Mouse (Mus musculus): ENCODE results near the gene Abhd16b.
"Not testable (repeated sequence)": the region's sequence is repeated elsewhere in the genome, so short reads cannot be mapped to it uniquely, and the experiment has no call there.

Abhd16b gene

DNA sequence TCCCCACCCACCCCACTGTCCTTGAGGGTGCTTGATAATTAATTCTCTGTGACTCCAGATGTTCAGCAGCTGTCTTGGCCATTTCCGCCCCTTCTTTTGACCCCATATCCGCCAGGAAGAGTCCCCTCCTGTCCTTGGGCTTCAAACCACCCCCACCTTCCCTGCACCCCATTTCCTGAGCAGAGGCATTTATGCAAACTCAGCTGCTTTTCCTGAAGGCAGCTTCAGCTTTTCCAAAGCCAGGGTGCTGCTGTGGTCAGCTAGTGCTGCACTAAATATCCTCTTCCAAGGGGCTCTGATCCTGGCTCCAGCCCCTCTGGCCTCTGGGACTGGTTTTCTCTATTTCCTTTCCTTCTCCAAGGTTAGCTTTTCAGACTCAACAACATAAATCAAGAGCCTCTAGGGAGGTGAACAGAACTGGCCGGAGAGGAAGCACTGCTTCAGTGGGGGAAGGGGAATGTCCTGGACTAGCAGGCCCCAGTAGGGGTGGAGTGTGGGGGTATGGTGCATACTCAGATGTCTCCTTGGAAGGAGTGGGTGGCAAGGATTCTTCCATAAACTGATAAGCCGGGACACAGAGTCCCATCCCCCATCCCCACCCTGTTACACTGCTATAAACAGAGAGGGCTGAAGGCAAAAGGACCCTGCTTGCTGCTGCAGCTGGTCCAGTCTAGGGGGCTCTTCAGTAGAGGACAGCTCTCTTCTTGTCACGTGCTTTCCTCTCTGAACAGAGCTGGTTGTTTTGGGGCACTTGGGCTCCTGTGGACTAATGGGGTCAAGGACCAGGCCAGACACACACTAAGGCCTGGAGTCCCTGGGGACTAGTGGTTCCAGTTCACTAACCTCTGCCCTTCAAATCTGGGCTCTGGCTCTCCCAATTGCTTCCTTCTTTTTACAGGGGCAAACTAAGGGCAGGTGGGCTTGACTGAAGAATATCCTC is 5.4 kb upstream of the Abhd16b start:
- DNase-seq (ENCODE audit: low read depth, low spot score) = peak; percentile 59

DNA sequence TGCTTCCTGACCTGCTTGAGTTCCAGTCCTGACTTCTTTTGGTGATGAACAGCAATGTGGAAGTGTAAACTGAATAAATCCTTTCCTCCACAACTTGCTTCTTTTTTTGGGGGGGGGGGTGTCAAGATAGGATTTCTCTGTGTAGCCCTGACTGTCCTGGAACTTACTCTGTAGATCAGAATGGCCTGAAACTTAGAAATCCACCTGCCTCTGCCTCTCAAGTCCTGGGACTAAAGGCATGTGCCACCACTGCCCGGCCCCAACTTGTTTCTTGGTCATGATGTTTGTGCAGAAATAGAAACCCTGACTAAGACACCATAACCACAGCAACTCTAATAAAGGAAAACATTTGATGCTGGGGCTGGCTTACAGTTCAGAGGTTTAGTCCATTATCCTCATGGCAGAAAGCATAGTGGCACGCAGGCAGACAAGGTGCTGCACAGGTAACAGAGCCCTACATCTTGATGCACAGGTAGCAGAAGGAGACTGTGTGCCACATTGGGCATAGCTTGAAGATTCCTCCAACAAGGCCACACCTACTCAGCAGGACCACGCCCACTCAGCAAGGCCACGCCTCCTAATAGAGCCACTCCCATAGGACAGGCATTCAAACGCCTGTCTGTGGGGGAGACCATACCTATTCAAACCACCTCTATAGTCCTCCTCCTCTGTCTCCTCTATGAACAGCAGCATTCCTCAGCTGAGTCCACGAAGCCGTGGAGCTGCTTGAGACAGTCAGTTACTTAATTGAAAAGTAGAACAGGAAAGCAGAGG is 1.4 kb upstream of the Abhd16b start:
- DNase-seq (ENCODE audit: low read depth, low spot score) = no peak

DNA sequence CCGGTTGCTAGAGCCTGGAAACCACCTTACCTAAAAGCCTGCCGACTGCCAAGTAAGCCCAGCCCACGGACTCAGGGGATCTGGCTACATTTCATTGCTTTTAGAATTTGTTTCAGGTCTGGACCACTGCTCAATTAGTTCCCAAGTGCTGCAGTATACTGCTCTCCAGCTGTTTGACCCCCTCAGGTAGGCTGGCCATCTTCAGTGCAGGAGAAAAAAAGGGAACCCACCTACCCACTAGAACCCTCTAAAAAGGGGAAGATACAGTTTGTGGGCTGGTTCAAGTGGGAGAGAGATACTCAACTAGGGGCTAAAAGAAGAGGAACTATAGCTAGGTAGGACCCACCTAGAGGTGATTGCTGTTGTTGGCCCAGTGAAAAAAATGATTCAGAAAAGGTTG is 800 bp upstream of the Abhd16b start:
- no peak for DNase-seq (ENCODE audit: low read depth, low spot score)

GRCm38 (mm10) chr2:181494266-181494945 is 1.4 kb downstream of the Abhd16b start:
- no peak for DNase-seq (ENCODE audit: low read depth, low spot score)

DNA sequence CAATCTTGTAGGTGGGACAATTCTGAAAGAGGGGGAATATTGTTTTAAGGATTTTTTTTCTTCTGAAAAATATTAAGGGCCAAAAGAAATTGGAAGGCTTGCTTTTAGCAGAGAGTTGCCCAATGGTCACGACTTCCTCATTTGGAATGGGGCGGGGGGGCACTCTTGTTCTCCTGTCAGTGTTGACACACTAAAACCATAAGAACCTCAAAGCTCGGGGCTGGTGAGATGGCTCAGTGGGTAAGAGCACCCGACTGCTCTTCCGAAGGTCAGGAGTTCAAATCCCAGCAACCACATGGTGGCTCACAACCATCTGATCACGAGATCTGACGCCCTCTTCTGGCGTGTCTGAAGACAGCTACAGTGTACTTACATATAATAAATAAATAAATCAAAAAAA is 2.8 kb downstream of the Abhd16b start:
- not testable (repeated sequence) for DNase-seq (ENCODE audit: low read depth, low spot score)

DNA sequence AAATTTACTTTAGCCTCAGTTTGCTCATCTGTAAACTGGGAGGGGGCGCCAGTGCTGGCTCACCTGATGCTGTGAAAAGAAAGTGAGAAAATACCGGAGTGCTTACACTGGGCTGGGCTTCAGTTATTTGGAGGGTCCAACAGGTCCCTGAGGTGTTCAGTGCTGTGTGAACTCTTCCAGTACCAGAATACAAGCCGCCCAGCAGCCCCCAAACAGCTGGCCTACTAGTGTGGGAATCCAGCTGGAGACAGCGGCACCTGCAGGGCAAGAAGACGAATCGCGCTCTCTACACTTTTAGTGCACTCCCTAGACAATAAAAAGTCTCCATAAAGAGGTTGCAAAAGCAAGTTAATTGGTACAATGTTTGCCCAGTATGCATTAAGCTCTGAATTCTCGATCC is 3.3 kb downstream of the Abhd16b start:
- no peak for DNase-seq (ENCODE audit: low read depth, low spot score)

- peak; percentile 95 for DNase-seq (ENCODE audit: low read depth, low spot score)
Observed at GRCm38 (mm10) chr2:181496831-181497547, 4.0 kb downstream of the Abhd16b start, which contains the start of gene Tpd52l2. Gene Tpd52l2 (plus strand): TSS chr2:181497142.

DNA sequence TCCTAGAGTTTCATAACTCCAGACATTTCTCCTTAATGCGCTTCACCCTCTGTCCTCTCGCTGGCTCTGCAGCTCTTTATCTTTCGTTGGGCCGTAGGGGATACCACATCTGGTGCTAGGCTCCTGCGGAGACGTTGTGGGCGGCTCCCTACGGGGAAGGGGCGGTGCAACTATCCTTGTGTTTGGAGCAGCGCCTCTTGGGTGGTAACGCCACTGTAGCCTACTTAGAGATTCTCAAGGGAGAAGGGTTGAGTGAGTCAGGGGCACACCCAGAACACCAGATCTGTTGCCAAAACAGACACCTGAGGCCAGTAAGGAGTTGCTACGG is 4.5 kb downstream of the Abhd16b start:
- no peak for DNase-seq (ENCODE audit: low read depth, low spot score)

DNA sequence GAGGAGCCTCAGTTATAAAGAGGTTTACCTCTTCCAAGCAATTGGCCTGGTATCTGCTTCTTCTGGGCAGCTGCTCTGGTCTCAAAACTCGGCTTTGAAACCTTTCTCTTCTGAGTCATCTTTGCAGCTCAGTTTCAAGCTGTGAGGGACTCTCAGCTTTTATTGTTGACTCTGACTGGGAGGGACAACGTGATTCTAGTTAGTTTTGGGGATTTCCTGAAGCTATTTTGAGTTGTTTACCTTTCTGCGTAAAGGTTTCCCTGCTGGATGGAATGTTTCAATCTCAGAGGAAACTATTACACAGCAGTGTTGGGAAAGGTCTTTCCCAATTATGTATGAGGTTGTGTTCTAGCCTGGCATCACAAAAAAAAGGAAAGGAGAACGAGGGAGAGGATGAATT is 5.6 kb downstream of the Abhd16b start:
- no peak for DNase-seq (ENCODE audit: low read depth, low spot score)

GRCm38 (mm10) chr2:181509191-181509590 is 16.2 kb downstream of the Abhd16b start:
- no peak for DNase-seq (ENCODE audit: low read depth, low spot score)

GRCm38 (mm10) chr2:181511231-181511630 is 18.2 kb downstream of the Abhd16b start:
- DNase-seq (ENCODE audit: low read depth, low spot score) = no peak

- no peak for DNase-seq (ENCODE audit: low read depth, low spot score)
Observed at GRCm38 (mm10) chr2:181519201-181519600, 26.2 kb downstream of the Abhd16b start.

- peak; percentile 92 for DNase-seq (ENCODE audit: low read depth, low spot score)
Observed at GRCm38 (mm10) chr2:181520118-181520935, 27.3 kb downstream of the Abhd16b start, which contains the start of gene Dnajc5. Gene Dnajc5 (plus strand): TSS chr2:181520485.

GRCm38 (mm10) chr2:181520936-181521227 is 27.9 kb downstream of the Abhd16b start:
- DNase-seq (ENCODE audit: low read depth, low spot score) = no peak

DNA sequence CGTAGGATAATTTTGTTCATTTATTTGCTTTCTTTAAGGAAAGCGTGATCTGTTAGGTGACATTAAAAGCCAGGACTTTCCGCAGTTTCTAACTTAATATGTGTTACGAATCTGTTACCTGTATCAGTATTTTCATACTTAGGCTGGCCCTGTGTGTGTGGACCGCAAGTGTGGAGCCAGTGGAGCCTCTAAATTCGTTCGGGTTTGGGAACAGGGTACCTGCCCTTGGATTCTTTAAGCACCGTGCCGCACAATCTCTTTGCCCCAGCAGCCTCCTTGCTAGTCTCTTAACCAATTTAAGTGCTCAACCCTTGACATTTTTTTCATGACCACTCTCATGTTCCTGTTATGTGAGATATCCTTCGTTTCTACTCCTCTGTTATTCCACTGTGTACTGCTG is 28.5 kb downstream of the Abhd16b start:
- no peak for DNase-seq (ENCODE audit: low read depth, low spot score)

GRCm38 (mm10) chr2:181522811-181523210 is 29.8 kb downstream of the Abhd16b start:
- no peak for DNase-seq (ENCODE audit: low read depth, low spot score)

- DNase-seq (ENCODE audit: low read depth, low spot score) = no peak
Observed at GRCm38 (mm10) chr2:181525526-181525925, 32.5 kb downstream of the Abhd16b start.

DNA sequence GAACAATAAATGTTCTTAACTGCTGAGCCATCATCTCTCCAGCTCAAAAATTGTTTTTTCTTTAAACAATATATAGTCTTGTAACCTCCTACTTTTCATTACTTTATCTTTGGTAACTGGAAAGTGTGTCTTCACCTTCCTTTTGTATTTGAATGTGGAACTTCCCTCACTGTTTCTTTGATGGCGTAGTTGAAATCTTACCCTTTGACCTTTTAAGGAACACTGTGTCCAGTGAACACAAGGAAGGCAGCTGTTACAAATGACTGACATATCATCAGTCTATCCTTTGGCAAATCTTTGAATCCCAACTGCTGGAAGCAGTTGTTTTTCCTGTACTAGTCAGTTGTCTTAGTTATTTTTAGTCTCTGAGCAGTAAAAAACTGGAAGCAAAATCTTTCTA is 36.1 kb downstream of the Abhd16b start:
- DNase-seq (ENCODE audit: low read depth, low spot score) = no peak

DNA sequence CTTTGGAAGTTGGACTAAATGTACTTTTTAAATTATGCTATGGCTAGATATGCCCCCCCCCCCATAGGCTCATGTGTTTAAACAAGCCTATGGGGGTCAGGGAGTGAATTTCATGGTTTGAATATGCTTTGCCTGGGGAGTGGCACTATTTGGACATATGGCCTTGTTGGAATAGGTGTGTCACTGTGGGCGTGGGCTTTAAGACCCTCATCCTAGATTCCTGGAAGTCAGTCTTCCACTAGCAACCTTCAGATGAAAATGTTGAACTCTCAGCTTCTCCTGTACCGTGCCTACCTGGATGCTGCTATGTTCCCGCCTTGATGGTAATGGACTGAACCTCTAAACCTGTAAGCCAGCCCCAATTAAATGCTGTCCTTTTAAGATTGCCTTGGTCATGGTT is 39.6 kb downstream of the Abhd16b start:
- DNase-seq (ENCODE audit: low read depth, low spot score) = no peak

DNA sequence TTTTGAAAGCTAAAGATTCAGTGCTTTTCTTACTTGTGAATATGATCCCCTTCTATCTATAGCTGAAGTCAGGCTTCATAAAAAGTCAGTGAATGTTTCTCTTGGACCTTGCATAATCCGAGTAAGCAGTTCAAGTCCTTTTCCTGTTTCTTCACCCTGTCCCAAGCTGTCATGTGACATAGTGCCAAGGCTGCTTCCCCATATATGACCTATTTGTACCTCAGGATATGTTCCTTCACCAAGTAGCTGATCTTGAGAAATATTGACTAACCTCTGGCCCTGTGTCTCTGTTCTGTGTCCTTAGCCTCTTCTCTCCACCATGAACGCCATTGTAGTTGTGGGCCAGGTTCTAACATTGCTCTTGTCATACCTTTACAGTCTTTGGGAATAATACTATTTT is 43.4 kb downstream of the Abhd16b start:
- no peak for DNase-seq (ENCODE audit: low read depth, low spot score)

Measured in embryo, embryonic 11.5 days (tissue).